Mouse (Mus musculus) bone marrow macrophage, adult 2 months (primary cell): Measurements from ENCODE around the gene Gas2l3.

Experiments used
- CTCF ChIP-seq: IDR thresholded peaks from 2 replicates; pipeline ENCODE4 v1.5.1; 2012; ENCODE audit warnings: low read depth, mild to moderate bottlenecking, low read length, moderate library complexity
- POLR2A ChIP-seq: IDR thresholded peaks from 2 replicates; pipeline ENCODE4 v1.6.1; 2012; ENCODE audit warnings: mild to moderate bottlenecking, low read depth, low read length, borderline replicate concordance

DNA sequence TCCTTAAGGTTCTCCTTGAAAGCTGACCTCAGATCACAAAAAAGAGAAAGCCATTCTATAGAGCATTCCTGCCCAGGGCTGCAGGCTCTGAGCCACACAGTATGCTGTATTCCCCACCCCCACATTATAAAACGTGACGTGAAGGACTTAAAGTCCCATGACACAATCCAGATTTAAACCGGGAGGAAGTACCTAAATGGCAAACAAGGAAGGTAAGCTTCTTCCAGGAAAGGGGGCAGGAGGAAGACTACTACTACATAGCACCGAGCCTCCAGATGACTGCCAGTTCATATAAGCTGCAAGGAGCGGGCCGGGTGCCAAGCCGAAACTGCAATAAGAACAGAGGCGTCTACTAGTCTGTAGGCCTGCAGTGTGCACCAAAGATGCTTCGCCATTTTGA lies 7.8 kb downstream of the Gas2l3 start:
- TF ChIP-seq CTCF (no peak), POLR2A (no peak)
